Mouse (Mus musculus) heart, embryonic 14.5 days (tissue): ENCODE data around the gene Mipep. TPM values are rescaled to one million over a fixed set of nuclear protein-coding genes. Genes with fewer than 3 reads are reported as not detected.

Source experiments
- ATAC-seq: fragments of 200-750 bp; cut with Nextera tagmentation; 2 replicates; pipeline ENCODE4 v1.8.0; 2017; ENCODE audit warnings: low read depth, moderate TSS enrichment; ENCODE audit not compliant: insufficient number of reproducible peaks, insufficient read depth, low FRiP score
- H3K27ac ChIP-seq, 2 experiments: fragments of 200-500 bp in 1 of 2; fragments of 300-500 bp in 1 of 2; sonication (generic) in 1 of 2; replicated peaks in 1 of 2; 2 replicates each; pipeline ENCODE4 v1.5.1; 2012 to 2014; ENCODE audit warnings: low read depth in 2 of 2, low read length in 2 of 2, control low read depth in 1 of 2, mild to moderate bottlenecking in 1 of 2, mixed read lengths in 1 of 2; ENCODE audit not compliant: control insufficient read depth in 1 of 2, insufficient read depth in 1 of 2
- H3K27me3 ChIP-seq: fragments of 300-500 bp; sonication (generic); 2 replicates; pipeline ENCODE4 v1.6.1; 2014; ENCODE audit warnings: mild to moderate bottlenecking, low read length, control low read depth; ENCODE audit not compliant: control insufficient read depth, insufficient read depth
- H3K36me3 ChIP-seq: fragments of 300-500 bp; sonication (generic); 2 replicates; pipeline ENCODE4 v1.6.1; 2014; ENCODE audit warnings: mild to moderate bottlenecking, control low read depth, low read length, mixed read lengths; ENCODE audit not compliant: control insufficient read depth, insufficient read depth
- H3K4me1 ChIP-seq, 2 experiments: fragments of 200-500 bp in 1 of 2; fragments of 300-500 bp in 1 of 2; sonication (generic) in 1 of 2; 2 replicates each; pipeline ENCODE4 v1.6.1; 2012 to 2014; ENCODE audit warnings: low read length in 2 of 2, control low read depth in 1 of 2, mixed read lengths in 1 of 2; ENCODE audit not compliant: control insufficient read depth in 2 of 2, insufficient read depth in 2 of 2
- H3K4me2 ChIP-seq: fragments of 300-500 bp; sonication (generic); 2 replicates; pipeline ENCODE4 v1.6.1; 2014; ENCODE audit warnings: mild to moderate bottlenecking, low read length
- H3K4me3 ChIP-seq, 2 experiments: fragments of 200-500 bp in 1 of 2; fragments of 300-500 bp in 1 of 2; sonication (generic) in 1 of 2; 2 replicates each; pipeline ENCODE4 v1.5.1; 2012 to 2014; ENCODE audit warnings: low read length in 2 of 2, mild to moderate bottlenecking in 2 of 2, control low read depth in 1 of 2, low read depth in 1 of 2, moderate library complexity in 1 of 2; ENCODE audit not compliant: control insufficient read depth in 1 of 2, insufficient read depth in 1 of 2
- H3K9ac ChIP-seq: fragments of 300-500 bp; sonication (generic); 2 replicates; pipeline ENCODE4 v1.6.1; 2014; ENCODE audit warnings: mild to moderate bottlenecking, low read length
- H3K9me3 ChIP-seq: fragments of 300-500 bp; sonication (generic); 2 replicates; pipeline ENCODE4 v1.6.1; 2016; ENCODE audit warnings: low read length, control low read depth; ENCODE audit not compliant: control insufficient read depth
- WGBS: fragments of 180-500 bp; shearing (Covaris S2); extraction: QIAGEN DNeasy Blood & Tissue Kit; methylation state at CpG from one replicate; pipeline ENCODE4 v1.1.7; 2014; 5-methylcytosine and 5-hydroxymethylcytosine counted together
- polyA plus RNA-seq: library from polyadenylated mRNA; unstranded; fragments of >200 nt; fragmentation: Nextera tagmentation; extraction: Ambion mirVana; gene quantifications from 2 replicates; pipeline ENCODE4 v1.2.1, GENCODE M21; 2014

Mipep gene
- polyA plus RNA-seq, 1 experiment from 2014 or later: 37.3 TPM

- 61% methylated on average over 12 of the region's 12 CpGs for WGBS
- Histone ChIP-seq H3K36me3 (no peaks in the 10 kb centered on the region), H3K9me3 (no peaks in the 10 kb centered on the region), H3K4me1 (peaks cover 60 to 98% of the 10 kb centered on the region in 2 experiments), H3K9ac (peak overlapping the region; percentile 51), H3K4me2 (no peak overlapping the region), H3K27ac (peak overlapping the region; percentile 63 to 94), H3K4me3 (no peak overlapping the region), H3K27me3 (no peaks in the 10 kb centered on the region)
- ATAC-seq: no peak
Measured at GRCm38 (mm10) chr14:60739616-60740015, 44.8 kb upstream of the Mipep start.

- no peak overlapping the region; the same call in 1 of the 2 replicates for H3K9ac ChIP-seq
- no peaks in the 10 kb centered on the region for H3K9me3 ChIP-seq
- peak overlapping the region; percentile 31 for H3K4me2 ChIP-seq
- H3K4me3 ChIP-seq: no peak overlapping the region
- H3K4me1 ChIP-seq: peaks cover 56 to 97% of the 10 kb centered on the region in 2 experiments
- H3K27ac ChIP-seq: peak overlapping the region; percentile 86 to 94
- no peaks in the 10 kb centered on the region for H3K27me3 ChIP-seq
- no peak for ATAC-seq
- H3K36me3 ChIP-seq: peaks cover 5% of the 10 kb centered on the region; the same call in 1 of the 2 replicates
- WGBS: 45% methylated on average over 5 of the region's 5 CpGs
Measured at GRCm38 (mm10) chr14:60740507-60740906, 43.9 kb upstream of the Mipep start.

GRCm38 (mm10) chr14:60741033-60741432 lies 43.3 kb upstream of the Mipep start:
- Histone ChIP-seq H3K9ac (no peak overlapping the region; the same call in 1 of the 2 replicates), H3K36me3 (peaks cover 10% of the 10 kb centered on the region), H3K9me3 (no peaks in the 10 kb centered on the region), H3K27me3 (no peaks in the 10 kb centered on the region), H3K4me3 (no peak overlapping the region), H3K4me1 (peaks cover 58 to 94% of the 10 kb centered on the region in 2 experiments), H3K27ac (peak overlapping the region; percentile 86 to 94), H3K4me2 (peak overlapping the region; percentile 31)
- 41% methylated on average over 8 of the region's 8 CpGs for WGBS
- no peak for ATAC-seq

GRCm38 (mm10) chr14:60741490-60741981 lies 42.8 kb upstream of the Mipep start:
- no peaks in the 10 kb centered on the region for H3K9me3 ChIP-seq
- H3K27ac ChIP-seq: peak overlapping the region; percentile 86 to 94
- no peak overlapping the region for H3K4me3 ChIP-seq
- peak; percentile 73 for ATAC-seq
- H3K4me2 ChIP-seq: peak overlapping the region; percentile 31
- H3K4me1 ChIP-seq: peaks cover 53 to 89% of the 10 kb centered on the region in 2 experiments
- WGBS: 2% methylated on average over 6 of the region's 6 CpGs
- peak overlapping the region; percentile 38 for H3K9ac ChIP-seq
- H3K27me3 ChIP-seq: no peaks in the 10 kb centered on the region
- H3K36me3 ChIP-seq: peaks cover 15% of the 10 kb centered on the region

GRCm38 (mm10) chr14:60743681-60744080 lies 40.7 kb upstream of the Mipep start:
- Histone ChIP-seq H3K9me3 (no peaks in the 10 kb centered on the region), H3K4me3 (no peak overlapping the region), H3K36me3 (peaks cover 36% of the 10 kb centered on the region), H3K4me2 (no peak overlapping the region), H3K27me3 (no peaks in the 10 kb centered on the region), H3K4me1 (peaks cover 41 to 68% of the 10 kb centered on the region in 2 experiments), H3K9ac (no peak overlapping the region), H3K27ac (no peak overlapping the region; a peak in 1 of 4 replicates)
- ATAC-seq: no peak
- WGBS: 73% methylated on average over 9 of the region's 9 CpGs

- Histone ChIP-seq H3K27ac (peak overlapping the region in 1 of 2 experiments; percentile 43; a peak in 1 of 4 replicates), H3K4me3 (no peak overlapping the region), H3K4me1 (peaks cover 40 to 65% of the 10 kb centered on the region in 2 experiments), H3K9ac (no peak overlapping the region; the same call in 1 of the 2 replicates), H3K27me3 (no peaks in the 10 kb centered on the region), H3K9me3 (no peaks in the 10 kb centered on the region), H3K36me3 (peaks cover 51% of the 10 kb centered on the region), H3K4me2 (no peak overlapping the region)
- 56% methylated on average over 6 of the region's 6 CpGs for WGBS
- no peak for ATAC-seq
Measured at GRCm38 (mm10) chr14:60745201-60745600, 39.2 kb upstream of the Mipep start.

GRCm38 (mm10) chr14:60746141-60746540 lies 38.2 kb upstream of the Mipep start:
- no peaks in the 10 kb centered on the region for H3K27me3 ChIP-seq
- no peaks in the 10 kb centered on the region for H3K9me3 ChIP-seq
- no peak overlapping the region for H3K9ac ChIP-seq
- H3K27ac ChIP-seq: no peak overlapping the region
- H3K4me1 ChIP-seq: peaks cover 35 to 58% of the 10 kb centered on the region in 2 experiments
- H3K4me2 ChIP-seq: no peak overlapping the region
- ATAC-seq: no peak
- no peak overlapping the region for H3K4me3 ChIP-seq
- peaks cover 58% of the 10 kb centered on the region for H3K36me3 ChIP-seq
- WGBS: 93% methylated on average over 10 of the region's 10 CpGs
